Mouse (Mus musculus): ENCODE results near the gene Iqcg.

- TF ChIP-seq CHD2 (IDR thresholded peaks at IDR 0.05; ENCODE audit: low read depth, low read length) (no peak), ZC3H11A (IDR thresholded peaks at IDR 0.05; ENCODE audit: borderline replicate concordance, low read depth, low read length) (no peak), HCFC1 (IDR thresholded peaks at IDR 0.05; ENCODE audit: borderline replicate concordance, insufficient read depth, low read length) (no peak), MAFK (IDR thresholded peaks at IDR 0.05; ENCODE audit: insufficient read depth, low read depth, low read length) (no peak)
Measured at GRCm38 (mm10) chr16:33056786-33057185, 768 bp upstream of the Iqcg start.

Measured in ES-E14 (cell line).